Mouse (Mus musculus): ENCODE measurements around the gene Me1.

- TF ChIP-seq TAL1 (IDR thresholded peaks at IDR 0.05; ENCODE audit: low read length) (no peak), GATA1 (IDR thresholded peaks at IDR 0.05; ENCODE audit: low read length) (no peak)
These were observed 44.2 kb upstream of the Me1 start for GRCm38 (mm10) chr9:86739971-86740370.
